Mouse (Mus musculus): Measurements from ENCODE around the gene 2310061N02Rik.

- TF ChIP-seq POLR2A (IDR thresholded peaks at IDR 0.05; ENCODE audit: control insufficient read depth in 1 of 2, insufficient read depth in 1 of 2, low read depth in 1 of 2, low read length in 2 of 2, poor library complexity in 1 of 2) (no peak), MAZ (IDR thresholded peaks at IDR 0.05; ENCODE audit: low read depth, low read length) (no peak)
Measured at GRCm38 (mm10) chr16:88679099-88679498, 28.7 kb downstream of the 2310061N02Rik start.

Measured in MEL (cell line).